Mouse (Mus musculus) erythroblast, embryonic 14.5 days (primary cell): ENCODE results near the gene Slc16a6.

Experiments used
- GATA1 ChIP-seq: IDR thresholded peaks from 2 replicates; pipeline ENCODE4 v1.6.1; 2012; ENCODE audit warnings: low read length, inconsistent platforms, mixed read lengths
- TAL1 ChIP-seq: IDR thresholded peaks from 3 replicates; pipeline ENCODE4 v1.6.1; 2012; ENCODE audit warnings: low read length, inconsistent platforms, mixed read lengths

DNA sequence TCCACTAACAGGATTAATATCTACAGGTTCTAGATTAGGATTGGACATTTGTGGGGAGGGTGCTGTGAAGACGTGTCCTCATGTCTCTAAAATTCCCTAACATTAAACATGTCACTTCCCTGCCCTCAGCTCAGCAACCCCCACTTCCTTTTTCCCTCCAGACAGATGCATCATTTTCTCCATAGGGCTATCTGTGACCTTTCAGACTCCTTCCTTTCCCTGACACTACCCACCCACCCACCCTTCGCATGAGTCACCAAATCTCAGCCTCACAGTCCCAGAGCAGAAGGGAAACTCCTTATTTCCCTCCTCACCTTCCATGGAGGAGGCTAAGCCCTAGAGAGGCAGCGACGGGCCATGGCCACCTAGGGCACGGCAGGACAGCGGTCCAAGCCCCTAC, 59.8 kb downstream of the Slc16a6 start, which contains the start of gene 9930022D16Rik:
- TF ChIP-seq GATA1 (no peak), TAL1 (no peak)
